Mouse (Mus musculus) layer of hippocampus, adult 2 months (tissue): ENCODE data around the gene Slc25a48. TPM values are rescaled to one million over a fixed set of nuclear protein-coding genes. Genes with fewer than 3 reads are reported as not detected.
A peak's percentile ranks its signal among the peaks of the same experiment; 100 is the strongest.

Experiments
- DNase-seq, 2 experiments: peaks; one replicate each; pipeline ENCODE4 v3.0.0; 2022; ENCODE audit warnings: low spot score in 2 of 2
- H3K27ac ChIP-seq: fragments of 200-600 bp; 2 replicates; pipeline ENCODE4 v1.8.1; 2022
- H3K4me3 ChIP-seq: fragments of 200-600 bp; 2 replicates; pipeline ENCODE4 v1.8.1; 2022; ENCODE audit warnings: mild to moderate bottlenecking
- CTCF ChIP-seq: fragments of 200-600 bp; conservative IDR thresholded peaks from 2 replicates; pipeline ENCODE4 v1.8.1; 2022; ENCODE audit warnings: antibody characterized with exemption, mild to moderate bottlenecking, moderate library complexity
- total RNA-seq, 2 experiments: library from RNA; stranded (reverse); gene quantifications; 2 replicates each; pipeline ENCODE4 v1.2.3; 2021

Gene Slc25a48
- total RNA-seq, 2 experiments from 2014 or later: not detected

DNA sequence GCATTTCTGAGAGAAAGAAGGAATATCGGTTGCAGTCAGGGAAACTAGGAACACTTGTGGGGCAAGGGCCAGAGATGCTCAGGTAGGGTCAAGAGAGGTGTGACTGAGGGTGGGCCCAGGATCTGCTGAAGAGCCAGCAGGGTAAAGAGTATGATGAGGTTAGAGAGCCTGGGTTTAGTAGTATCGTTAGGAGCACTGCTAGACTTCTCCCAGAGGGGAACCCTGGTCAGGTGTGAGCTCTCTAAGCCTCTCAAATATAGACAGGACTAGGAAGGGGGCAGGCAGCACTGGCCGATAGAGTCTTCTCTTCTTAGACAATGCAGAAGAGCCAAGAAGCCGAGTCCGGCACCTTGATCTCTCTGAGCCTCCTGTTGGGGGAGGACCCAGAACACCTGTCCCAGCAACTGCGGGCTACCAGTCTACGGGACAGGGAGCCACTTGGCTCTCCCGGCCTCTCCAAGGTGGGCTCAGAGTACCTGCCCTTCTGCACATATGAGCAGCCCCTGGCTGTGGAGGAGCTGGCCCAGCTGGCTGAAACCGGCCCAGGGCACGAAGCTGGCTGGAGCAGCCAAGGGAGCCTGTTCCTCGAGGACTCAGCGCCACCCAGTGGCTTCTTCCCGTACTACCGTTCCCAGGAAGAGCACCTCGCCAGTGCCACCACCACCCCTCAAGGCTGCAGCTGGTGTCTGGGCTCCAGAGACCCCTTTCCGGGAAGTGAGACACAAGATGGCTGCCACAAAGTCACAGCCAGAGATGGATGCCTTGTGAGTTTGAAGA lies 9.2 kb upstream of the Slc25a48 start:
- Histone ChIP-seq H3K27ac (no peak overlapping the region), H3K4me3 (no peak overlapping the region)
- TF ChIP-seq CTCF: peak; percentile 97; the same call in 1 of the 2 replicates
- peak; percentile 47 to 82 for DNase-seq

DNA sequence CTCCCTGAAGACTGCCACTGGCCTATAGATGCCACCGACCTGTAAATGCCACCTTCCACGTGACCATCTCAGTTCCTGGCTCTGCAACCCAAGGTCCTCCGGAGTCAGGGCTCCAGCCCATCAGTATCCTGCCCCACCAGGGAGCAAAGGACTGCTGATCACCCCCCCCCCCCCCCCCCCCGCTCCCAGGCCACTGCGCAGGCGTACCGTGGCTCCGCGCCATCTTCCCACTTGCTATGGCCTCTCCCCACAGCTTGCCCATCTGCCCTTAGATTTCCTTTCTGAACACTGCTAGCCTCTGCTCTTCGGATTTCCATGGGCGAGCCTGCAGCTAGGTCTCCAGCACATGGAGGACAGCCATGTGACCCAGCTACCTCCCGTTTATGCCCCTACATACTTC lies 5.7 kb upstream of the Slc25a48 start:
- DNase-seq: no peak
- Histone ChIP-seq H3K27ac (no peak overlapping the region), H3K4me3 (no peak overlapping the region)
- no peak for TF ChIP-seq CTCF

DNA sequence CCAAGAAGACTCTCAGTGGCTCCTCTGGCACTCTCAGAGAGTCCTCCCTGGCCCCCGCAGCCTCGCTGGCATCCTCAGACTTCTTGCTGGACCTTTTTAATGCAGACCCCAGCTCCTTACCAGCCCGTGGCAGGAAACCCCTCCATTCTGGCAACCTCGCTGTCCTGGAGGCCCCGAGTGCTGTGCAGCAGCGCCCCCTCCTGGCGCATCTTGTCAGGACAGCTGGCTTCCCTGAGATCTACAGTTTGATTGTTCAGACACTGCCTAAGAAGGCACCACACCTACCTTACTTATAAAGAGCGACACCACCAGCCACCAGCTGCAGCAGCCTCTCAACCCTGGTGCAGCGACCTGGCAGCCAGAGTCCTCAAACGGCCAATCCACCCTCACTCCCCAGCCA lies 4.7 kb upstream of the Slc25a48 start:
- Histone ChIP-seq H3K27ac (no peak overlapping the region), H3K4me3 (no peak overlapping the region; the same call in 1 of the 2 replicates)
- DNase-seq: peak; percentile 32 to 71
- peak; percentile 90 for TF ChIP-seq CTCF

DNA sequence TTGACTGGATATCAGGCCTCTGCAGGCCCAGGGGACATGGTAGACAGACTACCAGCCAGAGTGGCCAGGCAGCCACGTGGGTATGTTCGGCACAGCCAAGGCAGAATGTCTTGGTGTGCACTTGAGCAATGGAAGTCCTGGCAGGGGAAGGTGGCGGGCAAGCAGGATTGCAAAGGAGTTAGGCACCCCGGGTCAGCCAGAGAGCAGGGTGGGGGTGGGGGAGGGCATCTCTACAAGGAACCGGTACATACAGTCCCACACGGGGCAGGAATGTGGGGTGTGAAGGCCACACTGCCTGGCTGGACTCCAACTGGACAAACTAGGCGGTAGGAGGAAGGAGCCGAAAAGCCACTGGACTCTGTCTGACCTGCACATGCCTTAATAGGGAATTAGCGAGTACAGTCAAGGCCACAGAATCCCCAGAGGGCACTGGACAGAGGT lies 3.8 kb upstream of the Slc25a48 start:
- DNase-seq: no peak
- Histone ChIP-seq H3K27ac (no peak overlapping the region), H3K4me3 (no peak overlapping the region)
- TF ChIP-seq CTCF: no peak

DNA sequence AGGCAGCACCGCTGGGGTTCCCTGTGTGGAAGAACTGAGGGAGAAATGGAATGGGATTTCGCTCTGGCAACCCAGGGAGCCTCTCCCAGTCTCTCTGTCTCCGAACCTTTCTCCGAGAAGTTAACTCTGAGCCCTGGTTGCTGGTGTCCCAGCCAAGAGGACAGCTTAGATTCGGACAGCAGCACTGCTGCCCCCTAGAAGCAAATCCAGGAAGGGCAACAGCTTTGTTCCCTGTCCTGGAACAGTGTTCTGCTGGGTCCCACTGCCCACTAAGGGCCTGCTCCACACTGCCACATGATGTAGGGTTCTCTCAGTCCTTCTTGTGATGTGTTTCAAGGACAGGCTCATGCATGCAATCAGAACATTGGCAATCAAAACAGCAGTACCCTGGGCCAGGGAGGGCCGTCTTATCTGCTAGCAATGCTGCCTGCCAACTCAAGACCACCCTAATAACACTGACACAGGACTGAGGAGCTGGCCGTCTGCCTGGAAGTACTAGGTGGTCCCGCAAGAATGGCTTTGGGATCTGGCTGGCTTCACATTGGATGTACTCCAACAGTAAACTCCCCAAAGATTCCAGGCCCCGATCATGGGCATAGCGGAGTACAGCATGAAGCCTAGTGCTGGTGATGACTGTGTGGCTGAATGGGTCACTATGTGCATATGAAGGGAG lies 2.4 kb upstream of the Slc25a48 start:
- no peak for DNase-seq
- Histone ChIP-seq H3K4me3 (no peak overlapping the region), H3K27ac (no peak overlapping the region)
- TF ChIP-seq CTCF: peak; percentile 60

DNA sequence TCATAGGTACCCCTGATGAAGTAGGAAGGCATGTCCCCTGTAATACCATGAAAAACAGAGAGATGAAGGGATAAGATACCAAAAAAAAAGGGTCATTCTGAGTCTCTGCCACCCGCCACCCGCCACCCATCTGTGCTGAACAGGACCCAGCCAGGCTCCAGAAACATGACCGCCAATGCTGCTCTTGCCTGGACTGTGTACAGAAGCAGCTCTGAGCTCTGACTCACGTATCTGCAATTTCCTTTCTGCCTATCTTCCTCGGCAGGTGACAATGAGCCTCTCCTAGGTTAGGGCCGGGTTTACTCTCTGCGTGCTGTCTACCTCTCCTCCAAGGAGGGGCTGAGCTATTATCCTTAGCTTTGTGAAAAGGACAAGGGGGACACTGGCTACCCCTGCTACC lies 5.3 kb downstream of the Slc25a48 start:
- no peak overlapping the region for H3K4me3 ChIP-seq
- H3K27ac ChIP-seq: no peak overlapping the region
- no peak for DNase-seq
- no peak for TF ChIP-seq CTCF

DNA sequence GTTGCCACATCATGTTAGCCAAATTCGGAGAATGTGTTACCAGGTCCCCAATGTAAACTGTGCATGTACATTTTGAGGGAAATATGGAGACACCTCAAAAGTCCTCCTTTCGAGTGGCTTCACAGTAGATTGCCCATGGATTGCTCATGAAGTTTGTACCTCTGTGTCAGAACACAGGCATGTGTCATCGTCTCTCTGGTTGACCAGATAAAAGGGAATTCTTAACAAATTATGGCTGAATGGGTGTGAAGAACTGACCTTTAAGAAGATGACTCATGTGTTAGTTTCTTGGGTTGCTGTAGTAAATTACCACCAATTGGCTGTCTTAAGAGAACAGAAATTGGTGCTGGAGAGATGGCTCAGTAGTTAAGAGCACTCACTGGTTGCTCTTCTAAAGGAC lies 6.0 kb downstream of the Slc25a48 start:
- no peak overlapping the region for H3K27ac ChIP-seq
- no peak for TF ChIP-seq CTCF
- DNase-seq: no peak
- no peak overlapping the region for H3K4me3 ChIP-seq

DNA sequence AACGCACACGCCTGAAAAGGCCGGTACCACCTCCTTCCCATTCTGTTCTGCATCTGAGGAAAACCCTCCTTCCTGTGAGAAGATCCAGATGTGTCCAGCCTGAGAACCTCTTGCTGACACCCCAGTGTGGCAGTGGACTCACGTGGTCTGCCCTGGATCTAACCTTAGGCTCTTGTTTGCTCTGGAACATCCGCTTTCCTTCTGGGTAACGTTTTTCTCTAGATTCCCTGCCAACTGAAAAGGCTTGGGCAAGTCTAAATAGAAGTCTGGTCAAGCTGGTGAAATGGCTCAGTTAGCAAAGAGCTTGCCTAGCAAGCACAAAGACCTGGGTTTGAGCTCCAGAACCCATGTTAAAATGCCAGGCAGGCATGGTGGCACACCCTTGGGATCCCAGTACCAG lies 6.8 kb downstream of the Slc25a48 start:
- TF ChIP-seq CTCF: no peak
- H3K27ac ChIP-seq: no peak overlapping the region
- no peak overlapping the region for H3K4me3 ChIP-seq
- no peak for DNase-seq

DNA sequence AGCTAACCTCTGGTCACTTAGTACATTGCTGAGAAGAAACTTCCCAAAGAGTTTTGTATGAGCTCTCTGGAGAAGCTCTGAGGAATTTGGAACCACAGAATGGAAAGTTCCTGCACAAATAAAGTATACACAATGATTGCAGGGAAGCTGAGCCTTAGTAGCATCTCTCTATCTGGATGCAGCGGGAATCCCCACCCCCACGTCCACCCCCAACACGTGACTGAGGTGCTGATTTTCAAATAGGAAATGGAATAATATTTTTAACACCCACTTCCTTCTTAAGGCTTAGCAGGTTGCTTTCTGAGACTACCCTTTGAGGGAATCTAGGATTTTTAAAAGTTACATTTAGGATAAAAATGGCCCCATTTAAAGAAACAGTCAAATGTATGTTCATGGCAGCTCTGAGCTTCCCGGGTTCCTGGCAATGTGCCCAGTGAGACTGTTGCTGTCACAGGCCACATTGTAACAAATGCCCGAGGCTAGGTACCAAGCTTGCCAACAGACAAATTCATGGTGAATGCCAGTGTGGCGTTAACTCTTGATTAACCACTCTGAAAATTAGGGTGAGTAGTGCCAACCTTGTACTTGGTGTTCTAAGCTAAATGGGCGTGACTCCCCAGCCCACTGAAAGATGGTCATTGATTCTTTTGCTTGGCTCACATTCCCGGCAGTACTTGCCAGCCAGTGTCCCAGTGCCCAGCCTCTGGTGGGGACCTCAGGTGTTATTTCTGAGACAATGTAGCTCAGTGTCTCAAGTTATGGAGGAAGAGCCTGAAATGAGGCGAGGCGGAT lies 11.3 kb downstream of the Slc25a48 start:
- DNase-seq: no peak
- no peak for TF ChIP-seq CTCF
- H3K27ac ChIP-seq: no peak overlapping the region
- H3K4me3 ChIP-seq: no peak overlapping the region

DNA sequence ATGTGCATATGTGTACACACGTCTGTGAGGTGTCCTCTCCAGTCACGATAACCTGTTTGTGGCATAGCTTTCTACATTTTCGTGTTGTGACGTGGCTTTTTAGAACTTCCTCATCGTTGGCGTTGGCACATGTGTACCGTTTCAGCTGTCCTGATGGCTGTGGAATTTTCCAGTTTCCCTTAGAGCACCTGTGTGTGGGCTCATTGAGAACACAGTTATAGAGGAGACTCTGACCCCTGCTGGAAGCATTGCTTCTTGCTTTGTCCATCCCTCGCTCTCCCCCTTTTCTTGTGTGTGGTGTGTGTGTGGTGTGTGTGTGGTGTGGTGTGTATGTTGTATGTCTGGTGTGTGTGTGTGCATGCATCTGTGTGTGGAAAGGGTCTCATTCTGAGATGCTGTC lies 11.9 kb downstream of the Slc25a48 start:
- Histone ChIP-seq H3K27ac (no peak overlapping the region), H3K4me3 (no peak overlapping the region)
- no peak for DNase-seq
- peak; percentile 27; the same call in 1 of the 2 replicates for TF ChIP-seq CTCF

DNA sequence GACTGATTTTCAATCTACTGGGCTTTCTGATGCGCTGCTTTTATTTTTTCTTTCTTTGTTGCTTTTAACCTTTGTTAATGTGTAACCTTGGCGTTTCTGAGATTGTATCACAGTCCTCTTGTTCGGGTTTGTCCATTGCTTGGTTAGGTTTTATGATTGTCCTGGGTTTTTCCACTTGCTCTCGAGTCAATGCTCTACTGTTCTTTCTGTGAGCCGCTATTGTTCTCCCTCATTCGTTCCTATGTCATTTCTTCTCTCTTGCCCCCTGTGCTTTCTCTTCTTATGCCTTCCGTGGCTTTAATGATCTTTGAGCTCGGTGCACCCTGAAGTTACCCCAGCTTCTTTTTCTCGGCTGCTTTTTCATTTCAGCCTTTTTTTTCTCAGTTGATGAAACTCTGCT lies 19.8 kb downstream of the Slc25a48 start:
- no peak for TF ChIP-seq CTCF
- DNase-seq: no peak
- H3K27ac ChIP-seq: peak overlapping the region; percentile 65; the same call in 1 of the 2 replicates
- no peak overlapping the region for H3K4me3 ChIP-seq

DNA sequence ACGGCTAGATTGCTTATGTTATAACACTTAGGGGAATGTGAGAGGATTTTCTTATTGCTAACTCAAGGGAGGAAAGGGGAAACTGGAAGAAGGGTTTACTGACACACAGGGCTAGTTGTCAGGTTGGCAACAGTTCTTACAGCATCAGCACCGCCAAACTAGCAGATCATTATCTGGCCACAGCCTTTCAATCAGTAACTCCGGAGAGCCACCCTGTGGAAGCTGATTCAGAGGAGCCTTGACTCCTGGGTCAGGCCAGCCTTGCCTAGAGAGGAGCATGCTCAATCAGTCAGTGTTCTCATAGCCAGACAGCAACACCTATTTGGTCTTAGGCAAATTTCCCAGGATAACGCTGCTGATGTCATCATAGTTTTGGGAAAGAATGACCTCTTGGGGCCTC lies 23.3 kb downstream of the Slc25a48 start:
- Histone ChIP-seq H3K27ac (no peak overlapping the region), H3K4me3 (no peak overlapping the region)
- DNase-seq: no peak
- no peak for TF ChIP-seq CTCF

DNA sequence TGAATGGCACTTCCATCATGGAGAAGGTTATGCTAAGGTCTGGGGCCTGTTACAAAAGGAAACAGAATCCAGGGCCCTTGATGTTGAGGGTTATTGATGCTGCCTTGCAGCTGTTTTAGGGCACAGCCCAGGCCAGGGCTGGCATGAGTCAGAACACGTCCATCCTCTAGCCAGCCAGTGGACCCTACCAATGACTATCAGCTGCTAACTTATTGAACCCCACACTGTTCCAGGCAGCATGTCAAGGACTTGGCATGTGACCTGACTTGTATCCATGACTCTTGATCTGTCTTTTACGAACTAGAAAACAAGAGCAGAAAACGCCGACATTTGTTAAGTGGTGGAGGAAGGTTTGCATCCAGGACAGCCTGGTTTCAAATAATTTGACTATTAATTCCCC lies 24.6 kb downstream of the Slc25a48 start:
- Histone ChIP-seq H3K27ac (no peak overlapping the region), H3K4me3 (no peak overlapping the region)
- no peak for DNase-seq
- no peak for TF ChIP-seq CTCF
